Mouse (Mus musculus) left cerebral cortex, adult 8-10 months (tissue): ENCODE measurements at regions not wholly inside any gene's neighbourhood (a gene's known extent, or its start where the extent isn't known, plus 50 kb on each side); places are given as distances from the start of the nearest gene placed in this dataset.
A peak's percentile ranks its signal among the peaks of the same experiment; 100 is the strongest.

Experiments
- DNase-seq, 2 experiments: peaks; one replicate each; pipeline ENCODE4 v3.0.0; 2022; ENCODE audit warnings: low spot score in 2 of 2

- no peak for DNase-seq
These were observed 686.0 kb upstream of the Hs3st1 start for GRCm38 (mm10) chr5:40441239-40441638.

- DNase-seq, result peak in 1 of 2 experiments; percentile 44
These were observed 647.4 kb upstream of the Hs3st1 start for GRCm38 (mm10) chr5:40402721-40403120.

GRCm38 (mm10) chr5:40394798-40395197 is 639.5 kb upstream of the Hs3st1 start:
- no peak for DNase-seq

GRCm38 (mm10) chr5:40389591-40389990 is 634.3 kb upstream of the Hs3st1 start:
- no peak for DNase-seq

GRCm38 (mm10) chr5:40366956-40367355 is 611.7 kb upstream of the Hs3st1 start:
- DNase-seq, result no peak

- no peak for DNase-seq
These were observed 576.0 kb upstream of the Hs3st1 start for GRCm38 (mm10) chr5:40331237-40331636.

GRCm38 (mm10) chr5:40308510-40308909 is 553.2 kb upstream of the Hs3st1 start:
- DNase-seq, result no peak

- peak in 1 of 2 experiments; percentile 6 for DNase-seq
These were observed 549.5 kb upstream of the Hs3st1 start for GRCm38 (mm10) chr5:40304777-40305176.

GRCm38 (mm10) chr5:40294868-40295693 is 539.8 kb upstream of the Hs3st1 start:
- no peak for DNase-seq

- DNase-seq, result no peak
These were observed 527.1 kb upstream of the Hs3st1 start for GRCm38 (mm10) chr5:40282330-40282729.

- DNase-seq, result peak; percentile 1 to 10
These were observed 491.4 kb upstream of the Hs3st1 start for GRCm38 (mm10) chr5:40246664-40247063.
